Mouse (Mus musculus): Measurements from ENCODE around the gene Lrrc75a.

DNA sequence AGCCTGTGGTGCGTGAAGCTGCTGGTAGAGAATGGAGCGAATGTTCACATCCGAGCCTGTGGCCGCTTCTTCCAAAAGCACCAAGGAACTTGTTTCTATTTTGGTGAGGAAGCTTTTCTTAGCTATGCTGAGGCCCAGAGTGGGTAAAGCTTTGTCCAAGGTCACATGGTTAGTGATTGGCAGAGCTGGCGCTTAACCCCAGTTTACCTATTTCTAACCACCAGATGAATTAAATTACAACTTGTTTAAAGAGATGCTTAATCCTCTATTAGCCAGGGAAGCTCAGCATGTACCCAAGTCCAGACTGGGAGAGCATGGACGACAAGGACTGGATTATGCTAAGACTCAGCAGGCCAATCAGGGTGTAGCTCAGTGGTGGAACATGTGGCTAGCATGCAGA, 65.3 kb downstream of the Lrrc75a start:
- TF ChIP-seq CTCF (IDR thresholded peaks at IDR 0.05; ENCODE audit: extremely low read depth, insufficient read length, insufficient replicate concordance, low read depth, low read length) = no peak
- TF ChIP-seq POLR2A (IDR thresholded peaks at IDR 0.05; ENCODE audit: low read depth, low read length) = no peak

All from small intestine, adult 2 months (tissue).